Mouse (Mus musculus): ENCODE measurements around the gene Ppip5k2.

The Ppip5k2 gene

DNA sequence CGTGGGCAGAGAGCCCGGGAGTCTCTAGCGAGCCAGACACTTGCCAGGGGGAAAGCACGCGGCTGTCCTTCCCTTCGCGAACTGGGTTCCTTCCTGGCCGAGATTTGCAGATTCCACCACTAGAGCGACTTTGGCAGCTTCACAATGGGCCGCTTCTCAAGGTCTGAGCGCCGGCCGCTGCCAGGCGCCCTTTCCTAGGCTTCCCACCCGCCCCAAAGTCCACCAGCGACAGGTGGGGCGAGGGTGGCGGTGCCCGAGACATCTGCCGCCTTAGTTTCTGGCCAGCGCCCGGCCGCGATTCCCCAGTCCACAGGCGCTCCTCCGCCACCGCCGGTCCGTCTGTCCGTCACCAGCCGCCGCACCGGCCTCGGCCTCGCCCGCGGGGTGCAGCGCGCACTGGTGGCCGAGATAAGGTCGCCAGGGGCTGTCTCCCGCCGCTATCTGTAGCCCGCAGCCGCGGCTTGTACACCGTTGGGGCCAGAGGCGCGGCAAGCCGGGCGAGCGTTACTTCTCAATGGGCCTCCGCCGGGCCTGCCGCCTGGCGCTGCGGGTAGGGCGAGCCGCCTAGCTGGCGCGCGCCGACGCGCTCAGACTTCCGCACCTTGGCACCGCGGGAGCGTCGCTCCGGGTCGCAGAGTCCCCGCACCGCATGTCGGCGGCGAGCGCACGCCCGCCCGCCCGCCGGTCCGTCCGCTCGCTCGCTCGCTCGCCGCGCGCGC, 109.4 kb downstream of the Ppip5k2 start:
- DNase-seq (ENCODE audit: low spot score in 2 of 2) = peak; percentile 50 to 64

DNA sequence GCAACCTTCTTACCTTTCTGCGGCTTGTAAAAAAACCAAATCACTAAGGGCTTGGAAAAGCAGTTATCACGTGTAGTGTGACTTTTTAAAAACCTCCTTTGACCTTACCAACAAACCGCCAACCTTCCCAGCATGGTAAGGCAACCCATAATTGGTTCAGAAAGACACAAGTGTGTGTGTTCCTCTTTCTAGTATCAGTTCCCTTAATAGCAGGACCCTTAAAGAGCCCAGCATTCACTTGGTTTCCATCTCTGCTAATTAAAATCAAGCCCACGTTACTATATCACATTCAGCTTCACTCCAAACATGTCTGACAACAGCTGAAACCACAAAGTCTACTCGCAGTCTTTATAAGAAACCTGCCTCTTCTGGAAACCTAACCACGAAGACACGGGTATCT, 110.8 kb downstream of the Ppip5k2 start:
- no peak for DNase-seq (ENCODE audit: low spot score in 2 of 2)

DNA sequence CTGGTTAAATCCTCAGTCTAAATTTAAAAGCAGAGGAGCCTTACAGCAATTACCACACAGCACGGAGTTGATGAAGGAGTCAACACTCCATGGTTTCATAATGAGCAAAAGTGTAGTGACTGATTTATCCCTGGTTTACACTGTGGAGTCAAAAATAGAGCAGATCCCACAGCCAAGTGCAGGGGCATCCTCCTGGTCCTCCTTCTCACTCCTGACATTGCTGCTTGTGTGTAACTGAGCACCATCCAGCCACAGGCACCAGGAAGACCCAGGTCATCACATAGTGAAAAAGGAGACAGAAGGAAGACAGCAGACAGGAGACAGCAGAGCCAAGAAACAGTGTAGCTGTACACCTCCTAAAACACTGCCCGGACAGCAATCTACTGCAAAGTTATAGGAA, 112.4 kb downstream of the Ppip5k2 start:
- no peak for DNase-seq (ENCODE audit: low spot score in 2 of 2)

DNA sequence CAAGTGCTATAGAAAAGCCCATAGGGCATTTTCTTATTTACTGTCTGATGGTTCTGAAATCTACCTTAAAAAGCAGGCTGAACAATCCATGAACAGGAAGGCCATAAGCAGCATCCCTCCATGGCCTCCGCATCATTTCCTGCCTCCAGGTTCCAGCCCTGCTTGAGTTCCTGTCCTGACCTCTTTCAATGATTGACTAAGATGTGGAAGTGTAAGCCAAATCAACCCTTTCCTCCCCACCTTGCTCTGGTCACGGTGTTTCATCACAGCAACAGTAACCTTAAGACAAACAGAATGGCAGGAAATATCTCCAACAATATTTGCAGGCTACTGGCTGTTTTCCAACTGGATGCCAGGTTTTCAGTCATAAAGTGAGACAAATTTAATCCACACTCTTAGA, 113.0 kb downstream of the Ppip5k2 start:
- no peak for DNase-seq (ENCODE audit: low spot score in 2 of 2)
